Mouse (Mus musculus) forebrain, embryonic 12.5 days (tissue): ENCODE results near the gene Olfr976. TPM values are rescaled to one million over a fixed set of nuclear protein-coding genes. Genes with fewer than 3 reads are reported as not detected.
"Not testable (repeated sequence)": the region's sequence is repeated elsewhere in the genome, so short reads cannot be mapped to it uniquely, and the experiment has no call there.

ENCODE experiments used
- ATAC-seq: fragments of 200-750 bp; cut with Nextera tagmentation; 2 replicates; pipeline ENCODE4 v1.8.0; 2017; ENCODE audit warnings: moderate TSS enrichment; ENCODE audit not compliant: low FRiP score
- H3K27ac ChIP-seq: fragments of 300-500 bp; sonication (generic); 2 replicates; pipeline ENCODE4 v1.5.1; 2016; ENCODE audit warnings: mild to moderate bottlenecking
- H3K27me3 ChIP-seq: fragments of 300-500 bp; sonication (generic); 2 replicates; pipeline ENCODE4 v1.6.1; 2016; ENCODE audit warnings: mild to moderate bottlenecking
- H3K36me3 ChIP-seq: fragments of 300-500 bp; sonication (generic); replicated peaks from 2 replicates; pipeline ENCODE4 v1.6.1; 2016; ENCODE audit warnings: mild to moderate bottlenecking
- H3K4me1 ChIP-seq: fragments of 300-500 bp; sonication (generic); 2 replicates; pipeline ENCODE4 v1.6.1; 2016
- H3K4me2 ChIP-seq: fragments of 300-500 bp; sonication (generic); 2 replicates; pipeline ENCODE4 v1.6.1; 2016; ENCODE audit warnings: mild to moderate bottlenecking, moderate library complexity
- H3K4me3 ChIP-seq: fragments of 300-500 bp; sonication (generic); replicated peaks from 2 replicates; pipeline ENCODE4 v1.5.1; 2016; ENCODE audit warnings: mild to moderate bottlenecking
- H3K9ac ChIP-seq: fragments of 300-500 bp; sonication (generic); 2 replicates; pipeline ENCODE4 v1.6.1; 2016; ENCODE audit warnings: mild to moderate bottlenecking
- H3K9me3 ChIP-seq: fragments of 300-500 bp; sonication (generic); 2 replicates; pipeline ENCODE4 v1.6.1; 2016
- WGBS: fragments of 180-500 bp; shearing (Covaris S2); methylation state at CpG from one replicate; pipeline ENCODE4 v1.1.7; 2016; 5-methylcytosine and 5-hydroxymethylcytosine counted together
- polyA plus RNA-seq: library from polyadenylated mRNA; unstranded; fragments of >200 nt; fragmentation: Nextera tagmentation; extraction: Ambion mirVana; gene quantifications from 2 replicates; pipeline ENCODE4 v1.2.1, GENCODE M21; 2016

The Olfr976 gene
- not detected in 2 replicates for polyA plus RNA-seq

- H3K27ac ChIP-seq, H3K9me3 ChIP-seq, ATAC-seq, H3K27me3 ChIP-seq, H3K36me3 ChIP-seq, H3K4me3 ChIP-seq, H3K4me2 ChIP-seq, H3K4me1 ChIP-seq, H3K9ac ChIP-seq: not testable (repeated sequence)
- 92% methylated on average over 8 of the region's 9 CpGs for WGBS
Measured at GRCm38 (mm10) chr9:39961033-39961432, at the start of gene Olfr976. Gene Olfr976 (minus strand): TSS chr9:39961133.

- H3K4me2 ChIP-seq: no peak within 1 kb of the TSS
- H3K9ac ChIP-seq: no peak within 1 kb of the TSS
- no peak for ATAC-seq
- H3K9me3 ChIP-seq: no peaks in the 10 kb centered on the region
- WGBS: 90% methylated on average over 1 of the region's 1 CpGs
- H3K36me3 ChIP-seq: no peaks in the 10 kb centered on the region
- no peak within 1 kb of the TSS for H3K4me3 ChIP-seq
- no peak within 1 kb of the TSS for H3K27ac ChIP-seq
- no peaks in the 10 kb centered on the region for H3K4me1 ChIP-seq
- H3K27me3 ChIP-seq: no peaks in the 10 kb centered on the region
Measured at GRCm38 (mm10) chr9:40009482-40009881, 48.5 kb upstream of the Olfr976 start, which contains the start of gene Olfr980. Gene Olfr980 (minus strand): TSS chr9:40009582.

- Histone ChIP-seq H3K36me3 (no peaks in the 10 kb centered on the region), H3K4me3 (no peak within 1 kb of the TSS), H3K9me3 (no peaks in the 10 kb centered on the region), H3K4me2 (no peak within 1 kb of the TSS), H3K27me3 (no peaks in the 10 kb centered on the region), H3K4me1 (no peaks in the 10 kb centered on the region), H3K9ac (no peak within 1 kb of the TSS), H3K27ac (no peak within 1 kb of the TSS)
- ATAC-seq: no peak
- WGBS: 100% methylated on average over 1 of the region's 1 CpGs
Measured at GRCm38 (mm10) chr9:40003365-40003764, 42.4 kb upstream of the Olfr976 start, which contains the start of gene Olfr979. Gene Olfr979 (minus strand): TSS chr9:40003465.

- WGBS: 79% methylated on average over 2 of the region's 2 CpGs
- no peak for ATAC-seq
- H3K4me1 ChIP-seq: no peaks in the 10 kb centered on the region
- no peak within 1 kb of the TSS for H3K4me3 ChIP-seq
- no peaks in the 10 kb centered on the region for H3K27me3 ChIP-seq
- no peak within 1 kb of the TSS for H3K27ac ChIP-seq
- H3K9me3 ChIP-seq: no peaks in the 10 kb centered on the region
- H3K36me3 ChIP-seq: no peaks in the 10 kb centered on the region
- no peak within 1 kb of the TSS for H3K4me2 ChIP-seq
- no peak within 1 kb of the TSS for H3K9ac ChIP-seq
Measured at GRCm38 (mm10) chr9:39991813-39992212, 30.9 kb upstream of the Olfr976 start, which contains the start of gene Olfr978. Gene Olfr978 (plus strand): TSS chr9:39992113.

GRCm38 (mm10) chr9:39976581-39977145, 15.7 kb upstream of the Olfr976 start:
- not testable (repeated sequence) for H3K4me3 ChIP-seq, H3K9me3 ChIP-seq, H3K4me2 ChIP-seq, H3K27me3 ChIP-seq, H3K9ac ChIP-seq, H3K36me3 ChIP-seq, ATAC-seq, H3K27ac ChIP-seq, H3K4me1 ChIP-seq
- 86% methylated on average over 1 of the region's 1 CpGs for WGBS

GRCm38 (mm10) chr9:39951946-39952345, 9.0 kb downstream of the Olfr976 start, which contains the start of gene Olfr975:
Gene Olfr975 (minus strand): TSS chr9:39952046.
- H3K4me2 ChIP-seq: no peak within 1 kb of the TSS
- no peaks in the 10 kb centered on the region for H3K36me3 ChIP-seq
- H3K4me1 ChIP-seq: no peaks in the 10 kb centered on the region
- 55% methylated on average over 1 of the region's 1 CpGs for WGBS
- no peaks in the 10 kb centered on the region for H3K9me3 ChIP-seq
- ATAC-seq: no peak
- no peak within 1 kb of the TSS for H3K9ac ChIP-seq
- no peak within 1 kb of the TSS for H3K27ac ChIP-seq
- H3K4me3 ChIP-seq: no peak within 1 kb of the TSS
- H3K27me3 ChIP-seq: no peaks in the 10 kb centered on the region

- Histone ChIP-seq H3K36me3 (no peaks in the 10 kb centered on the region), H3K4me3 (no peak within 1 kb of the TSS), H3K9ac (no peak within 1 kb of the TSS), H3K9me3 (no peaks in the 10 kb centered on the region), H3K27ac (no peak within 1 kb of the TSS), H3K4me2 (no peak within 1 kb of the TSS), H3K27me3 (no peaks in the 10 kb centered on the region), H3K4me1 (no peaks in the 10 kb centered on the region)
- ATAC-seq: no peak
- WGBS: 89% methylated on average over 1 of the region's 1 CpGs
Measured at GRCm38 (mm10) chr9:39937201-39937600, 23.7 kb downstream of the Olfr976 start, which contains the start of gene Olfr974. Gene Olfr974 (plus strand): TSS chr9:39937501.

- 61% methylated on average over 1 of the region's 1 CpGs for WGBS
- not testable (repeated sequence) for H3K4me3 ChIP-seq, H3K9me3 ChIP-seq, H3K27ac ChIP-seq, ATAC-seq, H3K4me2 ChIP-seq, H3K9ac ChIP-seq, H3K36me3 ChIP-seq, H3K4me1 ChIP-seq, H3K27me3 ChIP-seq
Measured at GRCm38 (mm10) chr9:39928837-39929236, 32.1 kb downstream of the Olfr976 start.

GRCm38 (mm10) chr9:39927975-39928836, 32.7 kb downstream of the Olfr976 start:
- H3K4me1 ChIP-seq, H3K4me2 ChIP-seq, H3K27me3 ChIP-seq, H3K9ac ChIP-seq, H3K27ac ChIP-seq, H3K9me3 ChIP-seq, H3K36me3 ChIP-seq, H3K4me3 ChIP-seq: not testable (repeated sequence)
- peak; percentile 79; the same call in 1 of the 2 replicates for ATAC-seq
- WGBS: no CpG with 5 or more reads among the region's 4 CpGs

- no peak overlapping the region for H3K4me2 ChIP-seq
- 92% methylated on average over 3 of the region's 3 CpGs for WGBS
Measured at GRCm38 (mm10) chr9:39909939-39910338, 51.0 kb downstream of the Olfr976 start.

GRCm38 (mm10) chr9:39907036-39907435, 53.9 kb downstream of the Olfr976 start, which contains the start of gene Olfr229:
Gene Olfr229 (plus strand): TSS chr9:39907336.
- Histone ChIP-seq H3K27me3 (no peaks in the 10 kb centered on the region), H3K36me3 (no peaks in the 10 kb centered on the region), H3K9me3 (no peaks in the 10 kb centered on the region), H3K4me1 (no peaks in the 10 kb centered on the region), H3K9ac (no peak within 1 kb of the TSS), H3K4me2 (no peak within 1 kb of the TSS), H3K4me3 (no peak within 1 kb of the TSS), H3K27ac (no peak within 1 kb of the TSS)
- ATAC-seq: no peak
- 65% methylated on average over 2 of the region's 2 CpGs for WGBS

More at GRCm38 (mm10) chr9:39909939-39910338, 51.0 kb downstream of the Olfr976 start:
- Histone ChIP-seq H3K4me1 (no peaks in the 10 kb centered on the region), H3K27ac (no peak overlapping the region), H3K9me3 (no peaks in the 10 kb centered on the region), H3K4me3 (no peak overlapping the region), H3K36me3 (no peaks in the 10 kb centered on the region), H3K27me3 (no peaks in the 10 kb centered on the region), H3K9ac (no peak overlapping the region)
- ATAC-seq: no peak

- no peak for ATAC-seq
- Histone ChIP-seq H3K36me3 (no peaks in the 10 kb centered on the region), H3K4me1 (no peaks in the 10 kb centered on the region), H3K27ac (no peak overlapping the region), H3K4me2 (no peak overlapping the region), H3K27me3 (no peaks in the 10 kb centered on the region), H3K9ac (no peak overlapping the region), H3K9me3 (no peaks in the 10 kb centered on the region), H3K4me3 (no peak overlapping the region)
- WGBS: 88% methylated on average over 6 of the region's 6 CpGs
Measured at GRCm38 (mm10) chr9:39905106-39905505, 55.8 kb downstream of the Olfr976 start.
